9 mouse cellular contexts compared by ENCODE assay signal in the genomic region with DNA sequence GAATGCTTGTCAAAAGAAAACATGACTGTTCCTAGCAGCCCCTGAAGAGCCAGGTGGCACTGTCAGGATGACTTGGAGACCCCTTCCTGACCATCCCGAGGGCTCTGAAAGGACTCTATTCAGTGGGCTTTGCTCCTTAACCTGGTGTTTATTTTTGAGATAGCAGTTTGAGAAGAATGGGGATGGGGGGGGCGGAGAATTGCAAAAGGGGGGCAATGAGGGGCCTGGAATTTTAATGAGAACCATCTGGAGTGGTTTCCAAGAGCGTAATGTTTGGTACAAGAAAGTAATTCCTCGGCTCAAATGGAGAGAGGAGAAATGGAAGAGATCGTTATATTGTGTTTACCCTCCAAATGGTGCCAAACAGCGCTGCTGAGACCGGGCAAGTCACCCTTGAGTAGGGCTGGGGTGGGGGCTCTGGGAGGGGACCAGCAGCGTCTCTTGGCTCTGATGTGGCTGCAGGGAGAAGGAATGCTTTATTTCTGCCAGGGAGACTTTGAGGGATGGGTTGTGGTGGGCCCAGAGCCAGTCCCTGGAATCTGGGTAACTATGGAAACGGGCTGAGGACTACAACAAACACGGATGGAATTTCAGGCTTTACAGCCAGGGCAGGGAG. TPM values are rescaled to one million over a fixed set of nuclear protein-coding genes. Genes with fewer than 3 reads are reported as not detected.
DNase-seq lines count a peak whose midpoint lies in the region; ATAC-seq lines count a peak whose summit lies in the region.
"Had no signal": no experiment of that assay in that cellular context is flagged by ENCODE, and none has a peak within 500 bp of the region (broad histone marks: within the 10 kb centered on the region; RNA-seq: fewer than 3 reads in every experiment).

No protein-coding gene starts in this region.

- 3% methylated on average over 10 of the region's 10 CpGs for WGBS in forebrain, embryonic 13.5 days
- WGBS in midbrain, embryonic 11.5 days: 13% methylated on average over 10 of the region's 10 CpGs

- H3K9me3 ChIP-seq in forebrain, embryonic 13.5 days (replicated peaks): no peaks in the 10 kb centered on the region
- no peaks in the 10 kb centered on the region for H3K9me3 ChIP-seq in midbrain, embryonic 11.5 days (ENCODE audit: control insufficient read depth, low read length)

- peak; percentile 74 for DNase-seq in urinary bladder, postnatal 14 days (ENCODE audit: low spot score)
- DNase-seq in urinary bladder, adult 2 months (ENCODE audit: low spot score): no peak
- DNase-seq in heart, postnatal 14 days: peak; percentile 73
- peak; percentile 55 to 60 for DNase-seq in kidney, postnatal 36 days
- peak; percentile 94 for DNase-seq in midbrain, embryonic 11.5 days (ENCODE audit: low spot score, missing footprints)
- peak; percentile 46 to 75 for DNase-seq in urinary bladder, postnatal 36 days (ENCODE audit: low spot score in 2 of 2)
- no peak for DNase-seq in cerebellum, adult 11 months

- 0 out of 2 replicates have a peak overlapping the region, but pooled peaks have one; percentile 34 for H3K9ac ChIP-seq in forebrain, embryonic 13.5 days
- H3K9ac ChIP-seq in midbrain, embryonic 11.5 days (ENCODE audit: low read length): peak overlapping the region; percentile 33; the same call in 1 of the 2 replicates
- H3K9ac ChIP-seq: liver, embryonic 14.5 days had no signal

- H3K36me3 ChIP-seq in forebrain, embryonic 13.5 days (ENCODE audit: poor library complexity, severe bottlenecking): no peaks in the 10 kb centered on the region
- no peaks in the 10 kb centered on the region for H3K36me3 ChIP-seq in midbrain, embryonic 11.5 days (ENCODE audit: control insufficient read depth, insufficient read depth, low read length)

- no peaks in the 10 kb centered on the region for H3K27me3 ChIP-seq in forebrain, embryonic 13.5 days
- H3K27me3 ChIP-seq in midbrain, embryonic 11.5 days (ENCODE audit: control insufficient read depth, insufficient read depth, low read length): no peaks in the 10 kb centered on the region

- peak overlapping the region; percentile 14; the same call in 1 of the 2 replicates for H3K4me3 ChIP-seq in forebrain, embryonic 13.5 days
- H3K4me3 ChIP-seq in midbrain, embryonic 11.5 days (ENCODE audit: low read depth, low read length): no peak overlapping the region

- ATAC-seq in forebrain, embryonic 13.5 days: peak; percentile 94
- ATAC-seq in midbrain, embryonic 11.5 days (ENCODE audit: low FRiP score): peak; percentile 89

- H3K27ac ChIP-seq in forebrain, embryonic 13.5 days: peak overlapping the region; percentile 85
- peak overlapping the region; percentile 58; the same call in 1 of the 2 replicates for H3K27ac ChIP-seq in midbrain, embryonic 11.5 days (ENCODE audit: low read depth, low read length)
- H3K27ac ChIP-seq: liver, embryonic 14.5 days had no signal

- intact Hi-C loops in heart, postnatal 14 days (cut with DNase I): no loop called here

- peaks cover 39% of the 10 kb centered on the region for H3K4me1 ChIP-seq in forebrain, embryonic 13.5 days
- H3K4me1 ChIP-seq in midbrain, embryonic 11.5 days (ENCODE audit: control insufficient read depth, insufficient read depth, low read length): peaks cover 20% of the 10 kb centered on the region

- H3K4me2 ChIP-seq in forebrain, embryonic 13.5 days: peak overlapping the region; percentile 52
- peak overlapping the region; percentile 29; the same call in 1 of the 2 replicates for H3K4me2 ChIP-seq in midbrain, embryonic 11.5 days

RNA-seq across cellular contexts. Expression of a gene that starts 17.3 kb away (rescaled TPM):
- polyA plus RNA-seq in urinary bladder, adult 2 months (2012; rRNA removed): 29.3 and 33.9 TPM in 2 replicates
- polyA plus RNA-seq in forebrain, embryonic 13.5 days (2015; fragmentation: Nextera tagmentation; extraction: Ambion mirVana): 55.4 and 57.9 TPM in 2 replicates
- 10 to 100 TPM; 32.2 to 33.5 TPM for total RNA-seq in heart, postnatal 14 days (2021)
- 53.1 and 62.0 TPM in 2 replicates for polyA plus RNA-seq in midbrain, embryonic 11.5 days (2014; fragmentation: Nextera tagmentation; extraction: Ambion mirVana)

RNA-seq across cellular contexts. Expression of a gene that starts 17.5 kb away (rescaled TPM):
- 206 and 215 TPM in 2 replicates for polyA plus RNA-seq in urinary bladder, adult 2 months (2012; rRNA removed)
- 191 and 222 TPM in 2 replicates for polyA plus RNA-seq in forebrain, embryonic 13.5 days (2015; fragmentation: Nextera tagmentation; extraction: Ambion mirVana)
- total RNA-seq in heart, postnatal 14 days (2021): 100 to 1,000 TPM; 282 to 299 TPM
- 167 and 182 TPM in 2 replicates for polyA plus RNA-seq in midbrain, embryonic 11.5 days (2014; fragmentation: Nextera tagmentation; extraction: Ambion mirVana)

Comparison
In these comparisons a context has a peak if more than half of its experiments do, and no peak if none do; other contexts are left out.
1. DNase-seq: peak in urinary bladder, postnatal 14 days (single experiment), heart, postnatal 14 days (2 of 2), kidney, postnatal 36 days (2 of 2), midbrain, embryonic 11.5 days (single experiment) and urinary bladder, postnatal 36 days (2 of 2); none in urinary bladder, adult 2 months (single experiment) and cerebellum, adult 11 months (single experiment).